Mouse (Mus musculus): Measurements from ENCODE around the gene Zfp53. TPM values are rescaled to one million over a fixed set of nuclear protein-coding genes. Genes with fewer than 3 reads are reported as not detected.

The Zfp53 gene
- polyA plus RNA-seq, 1 experiment from 2014 or later = 9.2 TPM

- Histone ChIP-seq H3K4me3 (peak overlapping the region; percentile 69), H3K36me3 (peaks cover 5% of the 10 kb centered on the region), H3K27me3 (ENCODE audit: low read depth, poor library complexity, severe bottlenecking) (no peaks in the 10 kb centered on the region), H3K9me3 (replicated peaks) (no peaks in the 10 kb centered on the region), H3K27ac (peak overlapping the region; percentile 84), H3K4me1 (peaks cover 8% of the 10 kb centered on the region; the same call in 1 of the 2 replicates)
- no peak for DNase-seq (ENCODE audit: low spot score)
- whole genome bisulfite sequencing = 24% methylated on average over 8 of the region's 8 CpGs
These were observed 753 bp downstream of the Zfp53 start for GRCm38 (mm10) chr17:21489500-21490001.

GRCm38 (mm10) chr17:21501365-21501764, 12.6 kb downstream of the Zfp53 start:
- H3K4me1 ChIP-seq = no peaks in the 10 kb centered on the region
- no peak overlapping the region for H3K4me3 ChIP-seq
- DNase-seq (ENCODE audit: low spot score) = no peak
- 0 out of 2 replicates have a peak, but pooled peaks cover under 1% of the 10 kb centered on the region for H3K9me3 ChIP-seq (replicated peaks)
- 89% methylated on average over 1 of the region's 1 CpGs for WGBS
- no peak overlapping the region for H3K27ac ChIP-seq
- no peaks in the 10 kb centered on the region for H3K27me3 ChIP-seq (ENCODE audit: low read depth, poor library complexity, severe bottlenecking)
- H3K36me3 ChIP-seq = peaks cover 14% of the 10 kb centered on the region

GRCm38 (mm10) chr17:21504524-21504923, 15.7 kb downstream of the Zfp53 start:
- no peaks in the 10 kb centered on the region for H3K9me3 ChIP-seq (replicated peaks)
- WGBS = 98% methylated on average over 1 of the region's 1 CpGs
- peaks cover 23% of the 10 kb centered on the region for H3K36me3 ChIP-seq
- H3K4me1 ChIP-seq = no peaks in the 10 kb centered on the region
- no peak overlapping the region for H3K4me3 ChIP-seq
- DNase-seq (ENCODE audit: low spot score) = no peak
- no peak overlapping the region for H3K27ac ChIP-seq
- no peaks in the 10 kb centered on the region for H3K27me3 ChIP-seq (ENCODE audit: low read depth, poor library complexity, severe bottlenecking)

- no peak for DNase-seq (ENCODE audit: low spot score)
- over 99% methylated on average over 3 of the region's 3 CpGs for WGBS
These were observed 17.5 kb downstream of the Zfp53 start for GRCm38 (mm10) chr17:21506258-21506657.

GRCm38 (mm10) chr17:21509756-21510155, 21.0 kb downstream of the Zfp53 start:
- peaks cover 25% of the 10 kb centered on the region for H3K36me3 ChIP-seq
- H3K4me1 ChIP-seq = no peaks in the 10 kb centered on the region
- no peak overlapping the region for H3K27ac ChIP-seq
- no peak overlapping the region for H3K4me3 ChIP-seq
- no peak for DNase-seq (ENCODE audit: low spot score)
- no peaks in the 10 kb centered on the region for H3K27me3 ChIP-seq (ENCODE audit: low read depth, poor library complexity, severe bottlenecking)
- H3K9me3 ChIP-seq (replicated peaks) = no peaks in the 10 kb centered on the region

More at GRCm38 (mm10) chr17:21506258-21506657, 17.5 kb downstream of the Zfp53 start:
- Histone ChIP-seq H3K27ac (no peak overlapping the region), H3K9me3 (replicated peaks) (no peaks in the 10 kb centered on the region), H3K27me3 (ENCODE audit: low read depth, poor library complexity, severe bottlenecking) (no peaks in the 10 kb centered on the region), H3K36me3 (peaks cover 23% of the 10 kb centered on the region), H3K4me1 (no peaks in the 10 kb centered on the region), H3K4me3 (no peak overlapping the region)

GRCm38 (mm10) chr17:21515403-21516105, 26.8 kb downstream of the Zfp53 start:
- Histone ChIP-seq H3K9me3 (replicated peaks) (no peaks in the 10 kb centered on the region), H3K4me3 (peak overlapping the region; percentile 62), H3K36me3 (0 out of 2 replicates have a peak, but pooled peaks cover 2% of the 10 kb centered on the region), H3K4me1 (peaks cover 3% of the 10 kb centered on the region; the same call in 1 of the 2 replicates), H3K27ac (peak overlapping the region; percentile 91), H3K27me3 (ENCODE audit: low read depth, poor library complexity, severe bottlenecking) (no peaks in the 10 kb centered on the region)
- DNase-seq (ENCODE audit: low spot score) = peak; percentile 41
- 5% methylated on average over 8 of the region's 8 CpGs for WGBS

GRCm38 (mm10) chr17:21516201-21517129, 27.7 kb downstream of the Zfp53 start:
- DNase-seq (ENCODE audit: low spot score) = peak; percentile 80
- peak overlapping the region; percentile 62 for H3K4me3 ChIP-seq
- WGBS = under 1% methylated on average over 37 of the region's 37 CpGs
- no peaks in the 10 kb centered on the region for H3K9me3 ChIP-seq (replicated peaks)
- peak overlapping the region; percentile 91 for H3K27ac ChIP-seq
- H3K4me1 ChIP-seq = peaks cover 3% of the 10 kb centered on the region; the same call in 1 of the 2 replicates
- H3K27me3 ChIP-seq (ENCODE audit: low read depth, poor library complexity, severe bottlenecking) = no peaks in the 10 kb centered on the region
- H3K36me3 ChIP-seq = 0 out of 2 replicates have a peak, but pooled peaks cover 2% of the 10 kb centered on the region

- peaks cover 3% of the 10 kb centered on the region; the same call in 1 of the 2 replicates for H3K4me1 ChIP-seq
- 0 out of 2 replicates have a peak, but pooled peaks cover under 1% of the 10 kb centered on the region for H3K36me3 ChIP-seq
- peak overlapping the region; percentile 62 for H3K4me3 ChIP-seq
- H3K27ac ChIP-seq = peak overlapping the region; percentile 91
- 49% methylated on average over 4 of the region's 4 CpGs for WGBS
- no peaks in the 10 kb centered on the region for H3K9me3 ChIP-seq (replicated peaks)
- no peaks in the 10 kb centered on the region for H3K27me3 ChIP-seq (ENCODE audit: low read depth, poor library complexity, severe bottlenecking)
- DNase-seq (ENCODE audit: low spot score) = no peak
These were observed 28.4 kb downstream of the Zfp53 start for GRCm38 (mm10) chr17:21517130-21517671.

GRCm38 (mm10) chr17:21526270-21526669, 37.5 kb downstream of the Zfp53 start:
- no peak overlapping the region for H3K4me3 ChIP-seq
- H3K27me3 ChIP-seq (ENCODE audit: low read depth, poor library complexity, severe bottlenecking) = no peaks in the 10 kb centered on the region
- no peak overlapping the region for H3K27ac ChIP-seq
- DNase-seq (ENCODE audit: low spot score) = no peak
- no peaks in the 10 kb centered on the region for H3K4me1 ChIP-seq
- no peaks in the 10 kb centered on the region for H3K9me3 ChIP-seq (replicated peaks)
- H3K36me3 ChIP-seq = no peaks in the 10 kb centered on the region

GRCm38 (mm10) chr17:21530645-21531330, 42.0 kb downstream of the Zfp53 start:
- no peaks in the 10 kb centered on the region for H3K27me3 ChIP-seq (ENCODE audit: low read depth, poor library complexity, severe bottlenecking)
- H3K9me3 ChIP-seq (replicated peaks) = no peaks in the 10 kb centered on the region
- 73% methylated on average over 5 of the region's 5 CpGs for WGBS
- H3K27ac ChIP-seq = no peak overlapping the region
- peaks cover 25% of the 10 kb centered on the region for H3K4me1 ChIP-seq
- no peak overlapping the region for H3K4me3 ChIP-seq
- no peaks in the 10 kb centered on the region for H3K36me3 ChIP-seq
- DNase-seq (ENCODE audit: low spot score) = no peak

GRCm38 (mm10) chr17:21531621-21532020, 42.8 kb downstream of the Zfp53 start:
- Histone ChIP-seq H3K27ac (peak overlapping the region; percentile 92), H3K4me3 (peak overlapping the region; percentile 65), H3K27me3 (ENCODE audit: low read depth, poor library complexity, severe bottlenecking) (no peaks in the 10 kb centered on the region), H3K9me3 (replicated peaks) (no peaks in the 10 kb centered on the region), H3K4me1 (peaks cover 26% of the 10 kb centered on the region), H3K36me3 (no peaks in the 10 kb centered on the region)
- 82% methylated on average over 5 of the region's 5 CpGs for WGBS
- no peak for DNase-seq (ENCODE audit: low spot score)

All from limb, embryonic 10.5 days (tissue).